Mouse (Mus musculus): ENCODE data around the gene Mmp25. TPM values are rescaled to one million over a fixed set of nuclear protein-coding genes. Genes with fewer than 3 reads are reported as not detected.

The Mmp25 gene
- polyA plus RNA-seq, 1 experiment from 2014 or later: 0.86 TPM

- 54% methylated on average over 6 of the region's 6 CpGs for WGBS
- DNase-seq: no peak
- Histone ChIP-seq H3K4me2 (no peak overlapping the region), H3K27ac (ENCODE audit: low read depth) (no peak overlapping the region), H3K27me3 (ENCODE audit: insufficient read depth, low read length) (no peaks in the 10 kb centered on the region), H3K4me1 (ENCODE audit: insufficient read depth) (no peaks in the 10 kb centered on the region), H3K4me3 (ENCODE audit: low read depth, low read length) (no peak overlapping the region), H3K36me3 (ENCODE audit: insufficient read depth) (no peaks in the 10 kb centered on the region), H3K9ac (no peak overlapping the region), H3K9me3 (ENCODE audit: low read depth, low read length) (no peaks in the 10 kb centered on the region)
- ATAC-seq (ENCODE audit: insufficient read depth): no peak
- TF ChIP-seq CTCF (IDR thresholded peaks at IDR 0.05; ENCODE audit: low read depth): no peak
Measured at GRCm38 (mm10) chr17:23654001-23654400, 8.9 kb upstream of the Mmp25 start.

- no peak for DNase-seq
- Histone ChIP-seq H3K27me3 (ENCODE audit: insufficient read depth, low read length) (no peaks in the 10 kb centered on the region), H3K36me3 (ENCODE audit: insufficient read depth) (no peaks in the 10 kb centered on the region)
Measured at GRCm38 (mm10) chr17:23653324-23653723, 8.2 kb upstream of the Mmp25 start.

GRCm38 (mm10) chr17:23651363-23651762 lies 6.3 kb upstream of the Mmp25 start:
- 0 out of 2 replicates have a peak, but pooled peaks cover 4% of the 10 kb centered on the region for H3K27me3 ChIP-seq (ENCODE audit: insufficient read depth, low read length)
- no peak for TF ChIP-seq CTCF (IDR thresholded peaks at IDR 0.05; ENCODE audit: low read depth)
- no peak overlapping the region for H3K9ac ChIP-seq
- no peak for DNase-seq
- H3K27ac ChIP-seq (ENCODE audit: low read depth): no peak overlapping the region
- H3K4me2 ChIP-seq: no peak overlapping the region
- no peaks in the 10 kb centered on the region for H3K4me1 ChIP-seq (ENCODE audit: insufficient read depth)
- 75% methylated on average over 6 of the region's 6 CpGs for WGBS
- no peaks in the 10 kb centered on the region for H3K36me3 ChIP-seq (ENCODE audit: insufficient read depth)
- no peaks in the 10 kb centered on the region for H3K9me3 ChIP-seq (ENCODE audit: low read depth, low read length)
- H3K4me3 ChIP-seq (ENCODE audit: low read depth, low read length): no peak overlapping the region
- no peak for ATAC-seq (ENCODE audit: insufficient read depth)

More at GRCm38 (mm10) chr17:23653324-23653723, 8.2 kb upstream of the Mmp25 start:
- ATAC-seq (ENCODE audit: insufficient read depth): no peak
- WGBS: no CpG with 5 or more reads among the region's 2 CpGs
- no peaks in the 10 kb centered on the region for H3K4me1 ChIP-seq (ENCODE audit: insufficient read depth)
- H3K27ac ChIP-seq (ENCODE audit: low read depth): no peak overlapping the region
- H3K9ac ChIP-seq: no peak overlapping the region
- no peak for TF ChIP-seq CTCF (IDR thresholded peaks at IDR 0.05; ENCODE audit: low read depth)
- no peaks in the 10 kb centered on the region for H3K9me3 ChIP-seq (ENCODE audit: low read depth, low read length)
- H3K4me3 ChIP-seq (ENCODE audit: low read depth, low read length): no peak overlapping the region
- no peak overlapping the region for H3K4me2 ChIP-seq

- no peak for ATAC-seq (ENCODE audit: insufficient read depth)
- no peaks in the 10 kb centered on the region for H3K4me1 ChIP-seq (ENCODE audit: insufficient read depth)
- no peaks in the 10 kb centered on the region for H3K36me3 ChIP-seq (ENCODE audit: insufficient read depth)
- DNase-seq: peak; percentile 18
- no peak overlapping the region for H3K4me2 ChIP-seq
- peaks cover 19% of the 10 kb centered on the region for H3K27me3 ChIP-seq (ENCODE audit: insufficient read depth, low read length)
- H3K27ac ChIP-seq (ENCODE audit: low read depth): no peak overlapping the region
- H3K9ac ChIP-seq: no peak overlapping the region
- no peaks in the 10 kb centered on the region for H3K9me3 ChIP-seq (ENCODE audit: low read depth, low read length)
- H3K4me3 ChIP-seq (ENCODE audit: low read depth, low read length): no peak overlapping the region
- no peak for TF ChIP-seq CTCF (IDR thresholded peaks at IDR 0.05; ENCODE audit: low read depth)
- WGBS: 32% methylated on average over 10 of the region's 10 CpGs
Measured at GRCm38 (mm10) chr17:23645894-23646293, 817 bp upstream of the Mmp25 start.

GRCm38 (mm10) chr17:23631241-23631640 lies 13.8 kb downstream of the Mmp25 start:
- no peaks in the 10 kb centered on the region for H3K9me3 ChIP-seq (ENCODE audit: low read depth, low read length)
- 74% methylated on average over 8 of the region's 8 CpGs for WGBS
- no peak for ATAC-seq (ENCODE audit: insufficient read depth)

GRCm38 (mm10) chr17:23630195-23631020 lies 14.7 kb downstream of the Mmp25 start:
- H3K27me3 ChIP-seq (ENCODE audit: insufficient read depth, low read length): no peaks in the 10 kb centered on the region
- WGBS: 16% methylated on average over 22 of the region's 22 CpGs
- TF ChIP-seq CTCF (IDR thresholded peaks at IDR 0.05; ENCODE audit: low read depth): peak; percentile 91
- no peak overlapping the region for H3K9ac ChIP-seq
- DNase-seq (peak; percentile 87), ATAC-seq (ENCODE audit: insufficient read depth) (peak; percentile 93)
- no peak overlapping the region for H3K27ac ChIP-seq (ENCODE audit: low read depth)
- no peak overlapping the region for H3K4me3 ChIP-seq (ENCODE audit: low read depth, low read length)
- no peaks in the 10 kb centered on the region for H3K9me3 ChIP-seq (ENCODE audit: low read depth, low read length)
- H3K4me2 ChIP-seq: peak overlapping the region; percentile 41
- H3K4me1 ChIP-seq (ENCODE audit: insufficient read depth): no peaks in the 10 kb centered on the region
- H3K36me3 ChIP-seq (ENCODE audit: insufficient read depth): no peaks in the 10 kb centered on the region

More at GRCm38 (mm10) chr17:23631241-23631640, 13.8 kb downstream of the Mmp25 start:
- no peak overlapping the region for H3K27ac ChIP-seq (ENCODE audit: low read depth)
- no peaks in the 10 kb centered on the region for H3K27me3 ChIP-seq (ENCODE audit: insufficient read depth, low read length)
- H3K9ac ChIP-seq: no peak overlapping the region
- no peaks in the 10 kb centered on the region for H3K4me1 ChIP-seq (ENCODE audit: insufficient read depth)
- H3K4me2 ChIP-seq: no peak overlapping the region
- no peaks in the 10 kb centered on the region for H3K36me3 ChIP-seq (ENCODE audit: insufficient read depth)
- no peak for TF ChIP-seq CTCF (IDR thresholded peaks at IDR 0.05; ENCODE audit: low read depth)
- H3K4me3 ChIP-seq (ENCODE audit: low read depth, low read length): no peak overlapping the region
- DNase-seq: no peak

GRCm38 (mm10) chr17:23627813-23628212 lies 17.3 kb downstream of the Mmp25 start:
- no peaks in the 10 kb centered on the region for H3K36me3 ChIP-seq (ENCODE audit: insufficient read depth)
- H3K9ac ChIP-seq: no peak overlapping the region
- ATAC-seq (ENCODE audit: insufficient read depth) (no peak), DNase-seq (no peak)
- no peak for TF ChIP-seq CTCF (IDR thresholded peaks at IDR 0.05; ENCODE audit: low read depth)
- no peaks in the 10 kb centered on the region for H3K27me3 ChIP-seq (ENCODE audit: insufficient read depth, low read length)
- H3K27ac ChIP-seq (ENCODE audit: low read depth): no peak overlapping the region
- H3K4me3 ChIP-seq (ENCODE audit: low read depth, low read length): no peak overlapping the region
- no peak overlapping the region for H3K4me2 ChIP-seq
- H3K9me3 ChIP-seq (ENCODE audit: low read depth, low read length): no peaks in the 10 kb centered on the region
- no peaks in the 10 kb centered on the region for H3K4me1 ChIP-seq (ENCODE audit: insufficient read depth)
- WGBS: 15% methylated on average over 7 of the region's 7 CpGs

All from lung, embryonic 14.5 days (tissue).